ENCODE assay signal across 22 mouse cellular contexts in the genomic region with DNA sequence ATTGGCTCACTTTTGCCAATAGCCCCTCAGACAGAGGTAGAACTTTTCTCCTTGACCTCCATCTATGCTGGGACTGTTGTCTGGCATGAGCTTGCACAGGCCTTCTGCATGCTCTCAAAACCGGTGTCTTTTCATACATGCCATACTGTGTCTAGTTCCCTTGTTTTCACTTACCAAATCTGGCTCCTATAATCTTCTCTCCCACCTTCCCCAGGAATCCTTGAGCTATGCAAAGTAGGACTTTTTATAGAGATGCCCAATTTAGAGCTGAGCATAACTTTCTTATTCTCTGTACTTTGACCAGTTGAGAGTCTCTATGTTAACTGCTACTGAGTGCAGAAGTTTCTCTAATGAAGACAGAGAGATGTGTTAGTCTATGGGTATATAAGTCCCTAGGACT.
"Had no signal": no experiment of that assay in that cellular context is flagged by ENCODE, and none has a peak within 500 bp of the region (broad histone marks: within the 10 kb centered on the region; RNA-seq: fewer than 3 reads in every experiment).

No protein-coding gene starts in this region.

- DNase-seq: heart, postnatal 10 days; heart, postnatal 14 days; heart, postnatal 36 days; heart, postnatal 4 days; kidney, adult 11 months; kidney, adult 18-20 months; kidney, adult 2 months; kidney, adult 8-10 months; kidney, adult 9 months; kidney, postnatal 10 days; kidney, postnatal 14 days; kidney, postnatal 25 days; kidney, postnatal 36 days; kidney, postnatal 4 days; layer of hippocampus, adult 9-11 months; layer of hippocampus, postnatal 36 days had no signal

- ATAC-seq: hindbrain, embryonic 16.5 days; hindbrain, postnatal 0 days; inflammation-experienced regulatory T-cells, adult 6 months; intestine, embryonic 15.5 days; intestine, embryonic 16.5 days; intestine, postnatal 0 days had no signal
